Mouse (Mus musculus) left cerebral cortex, postnatal 10 days (tissue): Measurements from ENCODE around the gene Immp2l. TPM values are rescaled to one million over a fixed set of nuclear protein-coding genes. Genes with fewer than 3 reads are reported as not detected.

Experiments used
- DNase-seq, 2 experiments: peaks; one replicate each; pipeline ENCODE4 v3.0.0; 2021 to 2022; ENCODE audit warnings: low spot score in 2 of 2, mixed read lengths in 1 of 2; ENCODE audit errors: extremely low spot score in 1 of 2
- intact Hi-C: fragments of 180-260 bp; cut with DNase I; formaldehyde crosslinking; loops from one replicate; pipeline ENCODE4 v1.15.1; 2025
- total RNA-seq, 2 experiments: library from RNA; stranded (reverse); gene quantifications; 2 replicates each; pipeline ENCODE4 v1.2.3; 2021

The Immp2l gene
- total RNA-seq, 2 experiments from 2014 or later, result 3.1 to 4.7 TPM

DNA sequence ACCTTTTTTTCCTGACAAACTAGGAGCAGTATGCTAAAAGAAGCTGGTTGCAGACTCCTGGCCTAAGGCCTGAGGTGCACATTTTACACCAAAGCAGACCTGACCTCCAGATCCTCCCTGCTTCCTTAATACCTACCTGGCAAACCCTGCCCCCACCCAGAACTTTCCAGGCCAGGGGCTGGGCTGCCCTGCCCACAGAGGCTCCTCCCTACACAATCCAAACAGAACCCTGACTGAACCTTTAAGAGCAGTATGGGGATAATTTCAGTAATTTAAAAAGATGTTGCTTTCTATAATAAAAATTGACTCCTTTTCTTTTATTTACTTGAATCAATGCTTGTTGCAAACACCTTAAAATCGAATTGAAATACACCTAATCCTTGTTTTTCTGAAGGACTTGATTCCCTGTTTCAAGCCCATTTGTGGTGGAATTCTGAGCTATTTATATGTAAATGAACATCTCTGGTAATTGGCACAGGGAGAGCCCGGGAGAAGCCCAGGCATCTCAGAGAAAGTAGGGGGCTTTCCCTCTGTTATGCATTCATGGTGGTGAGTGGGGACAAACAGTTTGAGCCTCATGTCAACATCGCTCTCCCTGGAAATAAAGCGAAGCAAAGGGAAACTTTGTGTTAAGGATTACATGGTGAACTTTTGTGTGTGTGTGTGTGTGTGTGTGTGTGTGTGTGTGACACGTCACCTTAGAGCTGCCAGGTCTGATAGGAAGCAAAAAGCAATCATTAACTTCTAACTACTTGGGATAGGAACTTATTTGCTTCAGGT lies 535.3 kb downstream of the Immp2l start:
- no peak for DNase-seq
- intact Hi-C loops, result no loop called here

DNA sequence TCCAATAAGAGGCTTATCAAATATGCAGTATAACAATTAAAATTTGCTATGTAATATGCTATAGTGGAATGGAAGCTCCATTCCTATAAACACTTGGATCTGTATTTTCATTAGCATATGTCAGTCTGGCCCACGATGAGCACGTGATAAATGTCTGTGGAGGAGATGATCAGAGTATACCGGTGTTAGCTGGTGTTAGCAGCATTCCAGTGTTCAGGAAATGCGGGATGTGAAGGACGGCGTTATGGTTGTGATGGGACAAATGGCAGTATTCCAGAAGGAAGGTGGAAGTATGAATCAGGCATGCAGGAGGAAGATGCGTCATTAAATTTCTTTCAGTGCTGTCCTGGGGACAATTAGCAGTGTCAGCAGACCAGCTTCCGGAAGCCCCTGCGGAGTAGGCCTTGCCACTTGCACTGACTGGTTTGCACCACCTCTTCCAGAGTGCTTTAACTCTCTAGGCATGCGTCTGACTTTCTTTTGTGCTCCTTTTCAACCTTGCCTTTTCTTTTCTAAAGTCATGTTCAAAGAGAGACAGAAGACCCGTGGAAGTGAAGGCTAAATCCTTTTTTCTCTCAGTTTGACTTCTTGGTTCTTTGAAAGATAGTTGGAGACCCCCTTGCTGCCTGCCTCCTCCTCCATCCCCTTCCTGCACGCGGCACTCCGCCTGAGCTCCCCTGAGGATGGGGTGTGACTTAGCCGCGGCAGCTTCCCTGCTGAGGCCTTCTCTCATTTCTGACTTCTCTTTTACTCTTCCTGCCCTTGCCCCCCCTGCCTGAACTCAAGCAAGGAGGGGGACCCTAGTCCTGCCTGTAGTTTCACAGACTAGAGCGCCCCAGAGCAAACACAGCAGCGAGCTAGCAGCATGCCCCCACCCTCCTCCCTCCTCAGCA lies 541.9 kb downstream of the Immp2l start:
- intact Hi-C loops, result no loop called here

DNA sequence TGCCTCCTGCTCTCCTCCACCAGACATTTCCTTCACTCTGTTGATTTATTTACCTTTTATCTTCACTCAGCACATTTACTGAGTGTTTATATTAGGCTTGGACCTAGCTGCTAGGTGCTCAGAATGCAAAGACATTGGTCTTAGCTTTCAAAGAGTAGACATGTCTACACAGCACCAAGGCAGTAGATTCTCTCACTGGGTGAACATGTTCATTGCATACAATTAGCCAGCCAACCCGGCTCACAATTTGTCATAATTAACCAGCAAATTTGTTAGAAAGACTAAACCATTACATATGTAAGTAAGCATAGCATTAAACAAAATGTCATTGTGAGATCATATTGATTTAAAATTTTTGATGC lies 542.5 kb downstream of the Immp2l start:
- intact Hi-C loops, result no loop called here
- DNase-seq, result no peak

More for the DNA sequence above, 541.9 kb downstream of the Immp2l start:
- peak in 1 of 2 experiments; percentile 18 for DNase-seq

DNA sequence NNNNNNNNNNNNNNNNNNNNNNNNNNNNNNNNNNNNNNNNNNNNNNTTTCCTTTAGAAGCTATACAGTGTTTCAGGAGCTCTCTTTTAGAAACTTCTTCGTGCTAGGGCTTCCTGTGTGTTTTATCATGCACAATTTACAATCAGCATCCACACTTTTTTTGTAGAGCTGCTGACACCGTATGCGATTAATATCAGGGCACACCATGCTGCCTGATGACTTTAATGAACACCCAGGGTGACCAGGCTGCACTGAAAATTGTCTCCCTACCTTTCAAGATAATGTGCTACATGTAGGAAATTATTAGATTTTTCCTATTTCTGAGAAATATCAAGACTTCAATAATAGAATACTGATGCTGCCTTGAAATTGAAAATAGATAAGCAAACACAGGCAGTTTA lies 549.9 kb downstream of the Immp2l start:
- no peak for DNase-seq

DNA sequence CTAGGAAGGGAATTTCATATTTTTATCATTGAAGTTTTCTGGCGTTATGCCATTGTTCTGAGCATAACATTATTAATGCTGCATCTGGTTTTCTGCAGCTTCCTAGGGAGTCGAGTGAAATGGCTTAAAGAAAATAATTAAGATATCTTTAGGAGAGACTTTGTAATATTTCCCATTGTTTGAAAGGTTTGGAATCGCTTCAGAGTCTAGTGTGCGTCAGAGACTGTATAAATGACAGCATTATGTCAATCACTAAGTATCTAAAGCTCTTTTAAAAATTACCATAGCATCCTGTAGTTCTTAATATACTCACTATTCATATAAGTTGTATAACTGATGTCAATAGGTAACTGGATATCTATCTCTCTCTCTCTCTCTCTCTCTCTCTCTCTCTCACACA lies 551.3 kb downstream of the Immp2l start:
- intact Hi-C loops, result no loop called here
- DNase-seq, result no peak

More for the DNA sequence above, 549.9 kb downstream of the Immp2l start:
- intact Hi-C loops, result no loop called here

DNA sequence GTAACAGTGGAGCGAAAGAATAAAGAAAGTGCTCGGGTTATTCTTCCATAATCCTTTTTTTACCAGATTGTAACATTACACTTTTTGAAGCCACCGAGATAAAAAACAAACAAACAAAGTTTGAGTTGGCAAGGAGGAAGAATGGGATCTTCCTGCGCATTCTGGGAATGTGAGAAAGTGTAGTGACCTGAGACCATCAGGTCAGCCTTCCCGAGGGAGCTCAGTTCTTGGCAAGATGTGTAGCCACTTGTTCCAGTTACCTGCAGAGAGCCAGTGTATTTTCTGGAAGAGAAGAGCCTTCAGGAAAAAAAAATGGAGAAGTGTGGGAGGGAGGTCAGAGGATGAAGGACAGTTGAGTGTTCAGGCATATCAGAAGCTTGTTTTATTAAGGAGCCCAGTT lies 569.5 kb downstream of the Immp2l start:
- no peak for DNase-seq
- intact Hi-C loops, result no loop called here

DNA sequence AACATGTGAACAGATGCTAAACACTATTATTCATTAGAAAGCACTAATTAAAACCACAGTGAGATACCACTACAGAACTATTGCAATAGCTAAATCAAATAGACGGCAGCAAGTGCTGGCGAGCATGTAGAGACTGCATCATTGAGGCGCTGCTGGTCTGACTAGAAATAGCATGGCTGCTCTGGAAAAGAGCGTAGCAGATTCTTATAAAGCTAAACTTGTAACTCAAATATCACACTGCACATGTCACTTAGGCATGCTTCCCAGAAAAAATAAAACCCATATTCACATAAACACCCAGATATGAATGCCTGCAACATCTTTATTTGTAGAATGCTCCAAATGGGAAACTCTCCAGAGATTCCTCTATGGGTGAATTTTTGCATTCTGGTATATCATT lies 570.1 kb downstream of the Immp2l start:
- DNase-seq, result peak in 1 of 2 experiments; percentile 40
- intact Hi-C loops, result no loop called here

DNA sequence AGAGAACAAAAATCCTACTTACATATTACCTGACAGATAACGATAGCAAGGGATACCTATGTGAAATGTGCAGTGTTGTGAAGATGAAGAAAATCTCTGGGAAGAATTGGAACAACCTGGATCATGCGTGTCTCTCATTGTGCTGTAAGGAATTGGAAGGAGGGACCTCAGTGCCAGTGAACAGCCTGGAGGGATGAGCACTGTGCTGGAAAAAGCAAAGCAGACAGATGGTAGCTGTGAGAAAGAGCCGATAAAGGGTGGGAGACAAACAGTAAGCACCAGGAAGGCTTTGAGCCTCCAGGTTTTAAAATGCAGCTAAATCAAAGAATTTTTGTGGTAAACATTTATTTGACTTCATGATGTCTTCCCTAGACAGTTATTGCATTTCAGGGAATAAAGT lies 591.4 kb downstream of the Immp2l start:
- DNase-seq, result peak in 1 of 2 experiments; percentile 8
- intact Hi-C loops, result no loop called here

DNA sequence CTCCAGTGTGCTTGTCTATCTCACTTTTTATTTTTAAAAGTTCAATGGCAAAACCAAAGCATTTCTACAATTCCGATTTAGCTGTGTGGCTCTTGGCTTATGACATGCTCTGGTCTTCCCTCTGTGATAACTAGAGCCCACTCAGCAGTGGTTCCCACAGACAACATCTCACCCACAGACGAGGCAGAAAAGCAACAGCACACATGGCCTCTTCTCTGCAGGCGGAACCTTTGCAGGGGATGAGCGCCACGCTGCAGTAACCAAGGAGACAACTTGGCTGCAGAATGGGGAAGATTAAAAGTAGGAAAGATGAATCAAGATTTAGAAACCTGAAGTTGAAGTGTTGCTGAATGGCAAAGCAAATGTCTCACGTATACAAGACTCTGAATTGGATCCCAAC lies 597.5 kb downstream of the Immp2l start:
- intact Hi-C loops, result no loop called here
- DNase-seq, result peak; percentile 12 to 21

DNA sequence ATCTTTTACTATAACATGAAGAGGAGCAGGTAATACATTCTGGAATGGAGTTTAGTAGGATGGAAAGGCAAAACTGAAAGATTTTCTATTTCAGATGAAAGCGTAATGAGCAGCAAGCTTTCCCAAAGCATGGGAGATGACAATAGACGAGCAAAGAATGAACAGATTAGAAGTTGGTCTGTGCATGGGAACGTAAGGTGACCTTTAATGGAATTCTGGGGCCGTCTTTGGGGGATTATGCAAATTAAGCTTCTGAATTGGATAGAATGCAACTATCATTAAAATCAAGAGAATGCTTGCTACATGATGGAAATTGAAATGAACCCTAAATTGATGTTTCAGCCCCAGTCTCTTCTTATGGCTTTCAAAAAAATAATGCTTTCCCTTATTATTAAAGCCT lies 619.4 kb downstream of the Immp2l start:
- intact Hi-C loops, result no loop called here
- DNase-seq, result no peak

DNA sequence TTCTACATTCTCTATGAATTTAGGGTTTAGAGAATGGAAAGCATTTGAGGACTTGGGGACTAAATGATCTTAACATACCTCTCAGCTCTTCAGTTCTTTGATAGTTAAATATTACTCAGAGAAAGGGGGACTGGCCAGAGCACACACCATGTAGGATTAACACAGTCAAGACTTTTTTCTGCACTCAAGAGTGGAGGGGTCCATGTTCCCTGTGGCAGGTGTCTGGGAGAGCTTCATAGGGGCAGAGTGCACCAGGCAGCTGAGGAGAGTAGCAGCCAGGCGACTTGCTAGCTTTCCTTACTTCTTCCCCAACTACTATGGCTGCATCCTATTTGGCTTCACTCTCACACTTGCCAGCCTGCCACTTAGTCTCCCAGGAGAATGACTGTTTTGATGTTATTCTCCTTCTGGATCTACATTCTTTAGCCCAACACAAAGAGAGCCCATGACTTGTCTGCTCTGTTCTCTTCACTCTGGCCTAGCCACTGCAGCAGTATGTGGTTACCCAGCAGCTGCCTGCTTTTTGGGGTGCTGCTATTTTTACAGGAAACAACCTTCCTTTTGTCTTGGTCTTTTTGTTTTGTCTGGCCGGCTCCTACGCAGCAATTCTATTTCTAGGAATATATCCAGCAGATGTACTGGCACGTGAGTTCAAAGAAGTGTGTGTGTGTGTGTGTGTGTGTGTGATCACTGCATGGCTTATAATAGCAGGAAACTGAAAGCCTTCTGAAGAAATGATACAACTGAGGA lies 621.1 kb downstream of the Immp2l start:
- intact Hi-C loops, result no loop called here
- no peak for DNase-seq

DNA sequence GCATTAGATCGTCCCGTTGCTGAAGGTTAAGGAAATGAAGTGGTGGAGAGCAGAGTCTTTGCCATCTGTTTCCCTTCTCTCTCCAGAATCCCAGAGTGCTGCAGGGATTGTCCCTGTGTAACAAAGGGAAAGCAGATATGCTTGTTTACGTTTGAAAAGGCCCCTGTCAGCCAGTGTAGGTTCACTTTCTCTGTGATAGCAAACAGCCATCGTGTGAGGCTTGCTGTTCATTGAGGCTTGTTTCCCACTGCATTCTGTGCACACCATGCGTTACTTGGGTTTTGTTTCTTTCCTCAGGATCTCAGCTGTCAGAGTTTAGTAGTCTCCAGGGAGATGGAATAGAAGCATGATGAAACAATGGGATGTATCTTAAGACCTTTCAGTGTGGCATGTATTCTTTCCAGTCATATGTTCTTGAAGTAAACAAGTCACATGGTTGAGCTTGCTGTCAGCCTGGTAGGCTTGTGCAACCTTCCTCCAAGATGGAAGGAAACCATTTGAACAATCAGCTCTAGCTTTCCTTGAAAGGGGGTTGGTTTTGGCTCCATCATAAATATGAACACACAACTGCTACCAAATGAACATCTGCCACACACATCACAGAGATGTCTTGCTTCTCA lies 623.2 kb downstream of the Immp2l start:
- intact Hi-C loops, result no loop called here

DNA sequence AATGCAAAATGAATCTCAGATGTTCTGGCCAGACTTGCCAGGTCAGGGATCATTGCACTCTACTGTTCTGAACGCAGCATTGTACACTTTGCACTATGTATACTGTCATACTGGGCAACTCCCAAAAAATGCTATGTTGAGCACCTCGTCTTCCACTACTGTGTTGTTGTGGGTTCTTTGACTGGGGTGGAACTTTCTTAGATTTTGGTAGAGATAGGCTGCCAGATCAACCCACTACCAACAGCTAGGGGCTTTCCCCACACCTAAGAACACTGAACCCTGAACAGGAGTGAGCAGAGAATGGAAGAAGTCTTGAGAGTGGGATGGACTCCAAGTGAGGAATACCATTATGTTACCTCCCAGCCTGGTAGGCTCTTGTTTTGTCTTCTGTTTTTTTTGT lies 623.8 kb downstream of the Immp2l start:
- intact Hi-C loops, result no loop called here
- no peak for DNase-seq

More for the DNA sequence above, 623.2 kb downstream of the Immp2l start:
- no peak for DNase-seq

DNA sequence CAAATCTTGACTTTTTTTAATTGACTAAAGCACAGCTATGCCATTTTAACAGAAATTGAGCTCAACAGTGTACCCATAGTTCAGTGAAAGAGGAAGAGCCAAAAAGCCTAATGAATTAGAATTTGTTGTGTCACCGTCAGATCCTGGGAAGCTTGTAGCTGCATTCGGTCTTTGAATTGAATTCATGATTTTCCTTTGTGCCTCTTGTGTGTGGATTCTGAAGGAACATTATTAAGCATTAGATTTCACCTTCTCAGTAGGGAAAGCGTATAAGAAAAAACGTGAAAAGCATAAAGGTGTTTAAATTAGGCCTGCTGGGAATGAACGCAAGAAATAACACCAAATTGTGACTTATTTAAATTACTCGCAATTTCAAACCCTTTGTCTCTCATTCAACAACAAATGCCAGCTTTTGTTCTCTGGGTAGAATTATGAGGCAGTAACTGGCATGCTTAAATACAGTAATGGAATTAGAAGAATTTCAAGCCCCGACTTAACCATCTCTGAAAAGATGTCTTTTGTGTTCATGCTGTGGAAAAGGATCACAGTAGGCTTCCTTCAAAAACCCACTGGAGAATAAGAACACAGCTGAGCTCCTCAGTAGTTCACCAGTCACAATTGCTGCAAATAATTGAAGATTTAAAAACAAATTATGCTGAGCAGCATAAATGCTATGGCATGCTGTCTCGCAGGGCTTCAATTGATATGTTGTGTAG lies 626.1 kb downstream of the Immp2l start:
- no peak for DNase-seq
- intact Hi-C loops, result no loop called here

DNA sequence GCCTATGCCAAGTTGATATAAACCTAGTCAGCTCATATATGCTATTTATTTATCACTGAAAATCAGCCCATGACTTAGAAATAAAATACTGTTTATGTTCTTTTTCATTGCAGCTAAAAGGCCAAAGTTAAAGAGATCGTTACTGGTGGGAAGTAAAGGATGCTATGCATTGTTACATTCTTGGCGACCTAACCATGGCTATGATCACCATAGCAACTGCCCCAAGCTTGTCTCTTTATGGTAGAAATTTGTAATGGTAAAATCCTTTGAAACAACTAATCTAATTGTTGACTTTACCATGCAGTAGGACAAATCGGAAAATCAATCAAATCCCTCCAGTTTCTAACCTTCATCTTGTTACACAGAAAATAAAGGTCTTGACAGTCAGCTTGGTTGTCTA lies 644.4 kb downstream of the Immp2l start:
- intact Hi-C loops, result no loop called here
- no peak for DNase-seq

DNA sequence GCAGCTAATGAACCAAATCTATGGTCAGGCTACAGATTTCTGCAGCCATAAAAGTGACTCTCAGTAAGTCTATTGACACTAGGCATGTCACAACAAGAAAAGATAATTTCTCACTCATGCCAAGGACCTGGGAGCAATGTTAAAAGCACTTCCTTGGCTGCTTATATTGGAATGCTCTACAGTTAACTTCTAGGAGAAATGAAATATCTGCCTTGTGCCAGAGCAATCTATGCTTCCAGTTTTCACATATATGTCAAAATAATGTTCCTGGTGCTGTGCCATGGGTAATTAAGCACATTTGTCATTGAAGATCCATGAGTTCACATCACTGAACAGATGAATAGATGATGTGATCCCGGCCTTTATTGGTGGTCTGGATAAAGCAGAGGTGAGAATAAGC lies 645.6 kb downstream of the Immp2l start:
- DNase-seq, result no peak
- intact Hi-C loops, result no loop called here

DNA sequence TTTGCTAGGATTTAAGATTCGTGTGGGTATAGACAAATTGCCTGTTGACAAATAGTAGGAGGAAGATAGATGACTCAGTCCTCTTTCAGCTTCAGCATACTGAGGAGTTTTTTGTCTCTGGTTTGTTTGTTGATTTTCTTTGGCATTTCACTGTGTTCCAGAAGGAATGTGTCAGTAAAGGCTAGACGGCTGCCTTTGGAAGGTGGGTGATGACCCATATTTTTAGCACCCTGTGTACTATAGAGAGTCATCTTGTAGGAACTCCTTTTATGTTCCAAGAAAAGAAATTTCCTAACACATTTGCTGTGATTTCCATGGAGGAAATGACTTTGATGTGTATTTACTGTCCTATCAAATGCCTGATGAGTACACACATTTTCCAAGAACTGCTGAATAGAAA lies 651.0 kb downstream of the Immp2l start:
- intact Hi-C loops, result no loop called here
- DNase-seq, result no peak

DNA sequence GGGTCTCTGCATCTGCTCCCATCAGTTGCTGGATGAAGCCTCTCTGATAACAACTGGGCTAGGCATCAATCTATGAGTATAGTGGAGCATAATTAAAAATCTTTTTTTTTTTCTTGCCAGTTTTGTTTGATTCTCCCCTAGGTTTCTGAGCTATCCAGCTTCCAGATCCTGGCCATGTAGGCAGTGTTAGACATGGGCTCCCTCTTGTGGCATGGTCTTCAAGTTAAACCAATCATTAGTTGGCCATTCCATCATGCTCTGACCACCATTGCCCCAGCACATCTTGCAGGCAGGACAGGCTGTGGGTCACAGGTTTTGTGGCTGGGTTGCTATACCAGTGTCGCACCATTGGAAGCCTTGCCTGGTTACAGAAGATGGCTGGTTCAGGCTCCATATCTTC lies 656.3 kb downstream of the Immp2l start:
- intact Hi-C loops, result no loop called here
- DNase-seq, result no peak
